Mouse (Mus musculus) bone marrow, adult 2 months (tissue): ENCODE measurements around the gene Myh9.

Experiments used
- CTCF ChIP-seq: fragments of 200-500 bp; IDR thresholded peaks from 2 replicates; pipeline ENCODE4 v1.5.1; 2011; ENCODE audit warnings: low read length, control low read depth; ENCODE audit not compliant: control insufficient read depth, insufficient read depth
- POLR2A ChIP-seq: fragments of 200-500 bp; IDR thresholded peaks from 2 replicates; pipeline ENCODE4 v1.6.1; 2011; ENCODE audit warnings: low read depth, mild to moderate bottlenecking, control low read depth, low read length, borderline replicate concordance; ENCODE audit not compliant: control insufficient read depth

DNA sequence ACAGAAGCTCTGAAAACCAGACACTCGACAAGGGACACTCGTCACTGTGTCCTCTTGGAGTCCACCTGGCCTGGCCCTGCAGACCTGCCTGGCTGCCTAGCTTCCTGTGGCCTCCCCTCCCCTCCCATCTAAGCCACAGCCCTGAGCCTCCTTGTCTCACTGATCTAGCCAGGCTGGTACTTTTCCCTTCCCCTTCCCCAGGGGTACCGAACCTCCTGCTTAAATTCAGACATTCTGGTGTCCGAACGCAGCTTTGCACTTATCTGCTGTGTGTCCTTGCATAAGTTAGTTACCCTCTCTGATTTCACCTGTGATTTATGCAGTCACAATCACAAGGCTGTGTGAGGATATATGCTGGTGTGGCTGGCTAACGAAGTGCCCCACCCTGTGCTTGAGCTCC lies 40.3 kb upstream of the Myh9 start:
- TF ChIP-seq CTCF, result no peak
- TF ChIP-seq POLR2A, result no peak
